Mouse (Mus musculus): ENCODE measurements around the gene Mybpc1.

Gene Mybpc1

DNA sequence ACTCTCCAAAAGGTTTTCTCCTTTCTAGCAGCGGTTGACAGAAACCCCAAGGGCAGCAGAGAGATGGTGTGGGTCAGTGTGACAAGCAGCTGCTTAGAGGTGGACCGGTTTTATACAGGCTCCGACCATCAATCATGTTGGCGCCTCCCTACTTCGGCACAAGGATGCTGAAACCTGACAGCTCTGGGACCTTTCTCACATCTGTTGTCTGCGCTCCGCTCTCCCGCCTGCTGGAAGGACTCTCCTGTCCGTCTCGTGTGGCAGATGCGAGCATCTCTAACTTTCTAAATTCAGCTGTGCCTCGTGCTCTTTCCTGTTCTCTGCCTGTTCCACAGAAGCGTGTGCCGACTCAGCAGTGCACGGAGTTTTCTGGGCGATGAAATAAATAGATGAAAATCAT is at the start of gene Mybpc1:
Gene Mybpc1, minus strand, starts transcription at position 210 of the 400 bp plus-strand sequence.
- no peak for DNase-seq (ENCODE audit: low spot score)

DNA sequence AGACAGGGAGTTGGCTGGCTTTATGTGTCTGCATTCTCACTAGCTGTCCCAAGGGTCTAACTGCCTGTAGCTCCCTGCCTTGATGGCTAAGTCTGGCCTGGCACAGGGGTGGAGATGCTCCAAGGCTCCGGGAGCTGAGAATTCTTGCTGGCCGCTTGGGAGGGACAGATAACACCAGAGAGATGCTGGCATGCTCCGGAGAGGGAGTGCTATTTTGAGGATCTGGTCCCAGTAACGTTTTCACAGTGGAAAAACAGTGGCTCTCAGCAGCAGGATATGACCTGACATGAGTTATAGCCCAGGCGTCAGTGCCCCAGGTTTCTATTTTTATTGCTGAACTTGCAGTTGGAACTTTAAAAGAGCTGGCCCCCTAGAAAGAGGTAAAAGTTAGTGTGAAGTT is 40.5 kb upstream of the Mybpc1 start:
- no peak for DNase-seq (ENCODE audit: low spot score)

DNA sequence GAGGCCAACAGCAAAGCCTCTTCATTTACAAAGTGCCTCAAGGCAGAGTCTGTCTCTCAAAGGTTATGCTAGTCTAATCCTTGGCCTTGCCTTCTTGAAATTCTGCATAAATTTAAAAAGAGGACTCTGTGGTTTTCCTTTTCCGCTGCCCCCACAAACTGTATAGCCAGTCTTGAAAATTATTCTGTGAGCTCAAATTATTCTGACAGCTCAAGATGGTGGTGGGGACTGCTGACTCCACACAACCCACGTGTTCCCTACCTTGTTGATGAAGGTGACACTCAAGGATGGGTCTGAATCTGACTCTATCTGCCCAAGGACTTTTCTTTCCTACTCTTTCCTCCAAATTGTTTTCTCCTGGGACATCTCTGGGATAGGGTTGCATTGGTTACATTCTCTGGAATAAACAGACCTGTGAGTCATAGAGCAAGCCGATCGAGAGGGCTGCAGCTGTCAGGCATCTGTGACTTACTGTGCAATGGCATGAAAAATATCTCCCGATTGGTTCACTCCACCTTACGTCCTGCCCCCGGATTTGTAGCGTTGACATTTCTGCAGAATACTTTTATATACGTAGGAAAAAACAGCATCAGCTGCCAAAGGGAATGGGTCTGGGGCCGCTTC is 26.5 kb upstream of the Mybpc1 start:
- DNase-seq (ENCODE audit: low spot score) = no peak

DNA sequence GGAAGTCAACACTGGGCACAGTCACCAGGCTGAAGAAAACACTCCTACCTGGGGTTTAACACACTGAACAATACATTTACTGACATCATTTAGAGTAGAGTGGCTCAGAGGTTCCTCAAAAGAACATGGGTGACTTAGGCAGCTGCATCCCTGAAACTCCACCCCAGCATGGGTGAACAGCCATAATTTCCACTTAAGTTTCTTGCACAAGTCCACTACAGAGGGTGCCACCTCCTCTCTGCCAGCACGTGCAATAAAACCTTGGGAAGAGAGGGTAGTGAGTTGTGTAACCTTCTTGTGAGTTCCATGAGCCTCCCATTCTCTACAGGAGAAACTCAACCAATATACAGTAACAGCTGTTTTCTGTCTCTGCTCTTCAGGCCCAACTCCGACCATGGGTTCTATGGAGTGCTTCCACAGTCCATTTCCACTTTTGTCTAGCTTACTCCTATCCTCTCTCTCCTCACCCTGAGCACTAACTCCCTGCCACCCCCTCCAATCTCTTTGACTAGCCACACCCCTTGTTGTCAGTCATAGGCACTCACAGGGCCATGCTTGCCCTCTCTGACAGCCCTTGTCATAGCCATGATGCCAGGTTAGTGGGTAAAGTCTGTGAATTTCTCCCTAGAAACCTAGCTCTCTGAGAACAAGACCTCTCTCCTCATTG is 25.8 kb upstream of the Mybpc1 start:
- DNase-seq (ENCODE audit: low spot score) = no peak

DNA sequence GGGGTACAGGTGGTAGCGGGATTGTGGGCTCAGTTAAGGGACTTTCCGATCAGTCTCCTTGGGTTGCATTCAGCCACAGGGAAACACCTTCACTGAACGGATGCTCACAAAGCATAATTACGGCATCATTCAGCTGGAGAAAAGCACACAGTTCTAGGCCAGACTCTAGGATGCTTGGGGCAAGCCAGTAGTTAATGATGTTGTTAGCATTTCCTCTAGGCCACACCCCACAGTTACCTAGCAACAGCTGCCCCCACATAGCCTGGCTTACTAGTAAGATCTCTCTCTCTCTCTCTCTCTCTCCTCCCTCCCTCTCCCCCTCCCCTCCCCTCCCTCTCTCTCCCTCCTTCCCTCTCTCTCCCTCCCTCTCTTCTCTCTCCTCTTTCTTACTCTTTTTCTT is 22.1 kb upstream of the Mybpc1 start:
- DNase-seq (ENCODE audit: low spot score) = peak; percentile 22

DNA sequence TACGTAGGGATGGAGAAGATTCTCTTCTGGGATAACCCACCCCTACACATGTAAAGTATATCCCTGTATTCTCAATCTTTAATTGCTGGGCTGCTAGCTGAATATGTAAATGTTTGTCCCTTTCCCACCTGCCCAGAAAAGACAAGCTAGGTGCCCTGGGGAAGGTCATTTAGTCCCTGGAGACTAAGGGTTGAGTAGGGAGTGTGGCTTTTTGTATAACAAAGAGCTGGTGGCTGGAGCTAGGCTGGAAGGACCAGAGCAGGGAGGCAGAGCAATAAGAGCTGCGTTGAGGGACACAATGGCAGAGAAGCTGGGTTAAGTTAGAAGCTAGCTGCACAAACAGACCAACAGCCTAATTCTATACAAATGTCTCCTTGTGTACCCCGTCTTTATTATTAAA is 21.2 kb upstream of the Mybpc1 start:
- no peak for DNase-seq (ENCODE audit: low spot score)

DNA sequence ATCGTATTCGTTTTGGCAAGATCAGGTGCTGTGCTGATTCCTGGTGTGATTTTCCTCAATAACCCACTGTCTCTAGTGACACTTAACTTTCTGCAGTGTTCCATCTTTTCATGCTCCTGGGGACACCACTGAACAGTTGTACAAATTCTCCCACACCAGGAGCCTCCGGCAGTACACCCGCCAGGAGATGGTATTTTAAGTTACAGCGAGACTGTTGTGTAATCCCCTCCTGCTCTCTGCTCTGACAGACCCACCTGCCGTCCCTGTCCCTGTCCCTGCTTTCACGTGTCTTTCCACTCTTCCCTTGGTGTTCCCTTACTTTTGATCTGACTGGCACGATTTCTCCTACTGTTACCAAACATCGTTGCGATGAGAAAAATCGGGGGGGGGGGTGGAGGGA is 19.3 kb upstream of the Mybpc1 start:
- DNase-seq (ENCODE audit: low spot score) = no peak

DNA sequence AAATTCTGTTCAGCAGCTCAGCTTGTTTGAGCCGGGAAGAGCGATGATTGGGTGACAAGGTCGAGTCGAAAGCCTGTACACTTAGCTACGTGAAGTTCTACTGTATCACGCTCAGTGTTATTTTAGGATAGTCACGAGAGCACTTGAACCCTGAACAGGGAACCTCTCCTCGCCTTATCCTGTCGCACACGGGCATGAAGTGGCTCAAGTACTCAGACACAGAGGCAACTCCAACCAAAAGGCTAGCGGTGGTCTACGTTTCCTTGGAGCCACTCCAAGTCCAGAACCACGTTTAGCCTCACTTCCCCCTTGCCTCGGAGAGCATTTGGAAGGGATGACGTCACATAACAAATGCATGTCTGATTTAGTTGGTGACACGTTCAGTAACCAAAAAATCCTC is 17.7 kb upstream of the Mybpc1 start:
- DNase-seq (ENCODE audit: low spot score) = no peak

DNA sequence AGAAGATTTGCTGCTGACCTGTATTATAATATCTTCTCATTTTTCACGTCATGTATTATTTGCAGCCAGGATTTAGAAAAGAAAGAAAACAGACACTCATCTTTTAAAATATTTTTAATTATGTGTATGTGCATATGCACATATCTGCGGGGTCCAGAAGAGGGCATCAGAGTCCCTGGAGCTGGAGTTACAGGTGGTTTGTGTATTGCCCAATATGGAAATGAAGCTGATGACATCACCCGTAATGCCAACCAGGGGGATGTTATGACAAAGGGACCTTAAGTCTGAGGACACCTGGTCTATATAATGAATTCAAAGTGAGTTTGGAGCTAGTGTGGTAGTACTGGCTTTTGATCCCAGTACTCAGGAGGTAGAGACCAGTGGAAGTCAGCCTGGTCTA is 15.9 kb upstream of the Mybpc1 start:
- DNase-seq (ENCODE audit: low spot score) = no peak

DNA sequence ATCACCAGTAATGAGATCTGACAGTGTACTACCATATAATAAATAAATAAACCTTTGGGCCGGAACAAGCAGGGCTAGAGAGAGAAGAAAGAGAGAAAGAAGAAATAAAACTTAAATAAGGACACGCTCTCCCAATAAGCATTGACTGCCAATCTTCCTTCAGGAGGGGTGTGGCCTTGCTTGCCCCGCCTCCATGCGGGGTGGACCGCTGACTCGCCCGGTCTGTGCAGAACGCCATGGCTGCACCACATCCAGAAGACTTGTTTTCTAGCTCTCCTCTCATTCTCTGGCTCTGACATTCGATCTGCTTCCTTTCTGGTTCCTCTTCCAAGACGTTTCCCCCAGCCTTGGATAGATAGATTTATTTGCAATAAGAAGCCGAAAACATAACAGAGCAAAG is 8.1 kb upstream of the Mybpc1 start:
- DNase-seq (ENCODE audit: low spot score) = no peak

DNA sequence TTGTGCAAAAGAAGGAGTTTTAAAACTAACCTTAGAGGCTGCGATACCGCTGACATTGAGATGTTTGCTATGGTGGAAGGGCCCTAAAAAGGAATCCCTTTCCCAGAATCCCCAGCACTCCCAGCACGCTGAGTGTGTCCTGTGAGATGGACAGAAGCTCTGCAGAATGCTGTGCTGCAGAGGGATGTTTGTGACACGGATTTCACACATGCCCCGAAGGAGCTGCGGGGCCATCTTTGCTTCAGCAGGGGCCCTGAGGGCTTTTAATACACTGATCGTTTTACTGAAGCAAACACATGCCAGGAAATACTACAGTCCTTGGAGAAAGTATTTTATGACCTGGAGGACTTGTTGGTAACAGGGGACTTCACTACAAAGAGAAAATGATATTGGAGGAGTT is 1.7 kb upstream of the Mybpc1 start:
- DNase-seq (ENCODE audit: low spot score) = no peak

DNA sequence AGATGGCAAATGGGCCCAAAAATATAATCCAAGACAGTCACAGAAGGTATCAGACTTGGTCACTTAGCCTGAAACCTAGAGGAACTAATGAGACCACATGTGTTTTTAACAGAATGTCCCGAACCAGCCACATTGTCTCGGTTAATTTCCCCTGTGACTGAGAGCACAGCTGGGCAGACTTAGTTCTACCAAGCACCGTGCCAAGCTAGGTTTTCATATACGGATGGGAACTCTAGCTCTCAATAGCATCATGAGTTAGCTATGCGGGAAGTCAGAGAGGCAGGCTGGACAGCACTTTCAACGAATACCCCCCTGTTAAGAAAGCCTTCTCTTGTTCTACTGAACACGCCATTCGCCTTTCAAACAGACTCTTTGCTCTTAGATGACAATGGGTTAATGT is 1.1 kb upstream of the Mybpc1 start:
- DNase-seq (ENCODE audit: low spot score) = no peak

DNA sequence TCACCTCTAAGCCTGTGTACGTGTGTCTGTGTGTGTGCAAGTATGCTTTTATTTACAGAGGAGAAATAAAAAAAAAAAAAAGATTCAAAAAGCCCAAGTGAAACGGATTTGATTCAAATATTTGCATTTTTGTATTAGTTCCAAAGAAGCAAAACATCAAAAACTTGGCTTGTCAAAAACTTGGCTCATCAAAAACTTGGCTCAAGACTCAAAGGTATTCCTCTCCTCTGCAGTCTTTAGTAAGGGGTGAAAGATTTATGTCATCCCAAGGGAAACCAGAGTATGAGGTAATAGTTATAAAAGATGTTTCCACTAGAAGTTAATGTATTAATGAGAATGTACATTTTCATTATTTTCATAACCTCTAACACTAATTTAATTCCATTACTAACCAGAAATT is 1.2 kb downstream of the Mybpc1 start:
- DNase-seq (ENCODE audit: low spot score) = no peak

DNA sequence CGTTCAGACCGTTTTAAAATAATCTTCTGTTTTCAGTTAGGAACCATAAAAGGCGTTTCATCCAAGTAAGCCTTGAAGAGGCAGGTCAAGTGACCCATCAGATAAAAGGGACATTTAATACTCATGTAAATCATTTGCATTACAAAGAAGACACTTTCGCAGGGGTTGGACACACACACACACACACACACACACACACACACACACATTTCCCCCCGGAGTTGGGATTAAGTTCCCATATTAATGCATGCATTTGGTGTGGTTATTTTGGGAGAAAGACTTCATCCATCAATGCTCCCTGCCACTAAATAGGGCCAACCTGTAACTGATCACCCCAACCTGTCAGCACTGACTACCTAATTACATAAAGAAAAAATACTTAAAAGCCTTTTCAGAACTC is 1.7 kb downstream of the Mybpc1 start:
- DNase-seq (ENCODE audit: low spot score) = no peak

DNA sequence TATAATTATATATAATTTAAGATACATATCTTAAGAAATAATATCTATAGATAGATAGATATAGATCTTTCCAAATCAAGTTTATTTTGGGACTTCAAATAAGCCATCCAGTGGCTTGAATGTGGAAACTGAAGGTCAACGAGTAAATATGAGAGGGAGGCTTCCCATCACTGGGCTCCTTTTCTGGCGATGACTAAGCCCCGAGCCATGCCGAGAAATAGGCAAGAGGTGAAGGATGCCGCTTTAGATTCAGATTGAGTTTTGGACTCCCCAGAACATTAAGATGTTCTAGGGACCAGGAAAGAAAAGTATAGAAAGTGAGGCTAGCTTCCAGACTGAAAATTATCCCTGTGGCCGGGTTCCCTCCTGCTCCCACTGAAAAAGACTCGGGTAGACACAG is 4.4 kb downstream of the Mybpc1 start:
- no peak for DNase-seq (ENCODE audit: low spot score)

DNA sequence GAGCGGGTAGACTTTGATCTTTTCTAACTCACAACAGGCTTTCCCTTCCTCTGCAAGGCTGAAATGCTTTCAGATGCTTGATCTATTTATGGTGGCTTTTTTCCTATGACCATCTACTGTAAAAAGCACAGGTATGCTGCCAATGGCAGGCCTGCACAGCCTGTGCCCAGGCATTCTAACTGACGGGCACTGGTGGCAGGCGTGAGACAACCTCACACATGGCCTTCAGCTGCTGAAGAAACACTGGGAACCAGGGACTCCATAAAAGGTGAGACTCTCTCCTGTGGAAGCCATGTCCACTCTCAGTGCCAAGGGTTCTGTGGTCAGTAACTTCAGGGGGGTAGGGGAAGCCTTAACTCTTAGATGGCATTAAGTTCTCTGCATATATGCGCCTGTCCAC is 12.6 kb downstream of the Mybpc1 start:
- no peak for DNase-seq (ENCODE audit: low spot score)

DNA sequence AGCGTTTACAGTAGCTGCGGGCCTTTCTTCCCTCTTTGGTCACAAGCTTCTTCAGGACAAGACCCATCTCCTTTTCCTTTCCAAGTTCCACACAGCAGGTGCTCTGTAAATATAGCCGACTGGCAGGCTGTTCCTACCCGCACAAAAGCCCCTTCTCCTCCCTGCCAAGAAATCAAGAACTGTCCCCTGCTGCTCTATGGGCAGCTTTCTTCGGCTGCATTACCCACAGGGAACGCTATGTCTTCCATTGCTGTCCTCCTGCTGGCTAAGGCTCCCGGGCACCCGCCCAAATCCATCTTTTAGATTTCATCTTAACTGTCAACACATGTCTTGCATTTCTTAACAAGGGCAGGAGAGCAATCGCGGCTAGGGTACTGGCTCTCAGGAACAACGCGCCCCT is 13.9 kb downstream of the Mybpc1 start:
- DNase-seq (ENCODE audit: low spot score) = no peak

DNA sequence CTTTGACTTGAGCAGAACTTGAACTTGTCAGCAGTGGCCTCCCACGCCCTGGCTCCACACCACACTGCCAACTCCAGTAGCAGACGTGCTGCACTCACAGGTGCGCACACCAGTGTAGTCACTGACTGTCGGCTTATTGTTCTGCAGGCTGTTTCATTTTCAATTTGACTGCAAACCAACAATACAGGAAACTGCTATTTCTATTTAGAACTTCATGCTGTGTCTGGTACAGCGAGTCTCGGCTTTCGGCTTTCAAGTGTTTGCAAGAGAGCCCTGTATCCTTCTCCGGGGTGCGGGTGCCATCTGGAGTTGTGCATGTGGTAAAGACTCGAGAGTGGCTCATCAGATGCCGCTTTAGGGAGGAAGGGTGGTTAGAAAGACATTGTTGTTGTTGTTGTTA is 20.5 kb downstream of the Mybpc1 start:
- no peak for DNase-seq (ENCODE audit: low spot score)

DNA sequence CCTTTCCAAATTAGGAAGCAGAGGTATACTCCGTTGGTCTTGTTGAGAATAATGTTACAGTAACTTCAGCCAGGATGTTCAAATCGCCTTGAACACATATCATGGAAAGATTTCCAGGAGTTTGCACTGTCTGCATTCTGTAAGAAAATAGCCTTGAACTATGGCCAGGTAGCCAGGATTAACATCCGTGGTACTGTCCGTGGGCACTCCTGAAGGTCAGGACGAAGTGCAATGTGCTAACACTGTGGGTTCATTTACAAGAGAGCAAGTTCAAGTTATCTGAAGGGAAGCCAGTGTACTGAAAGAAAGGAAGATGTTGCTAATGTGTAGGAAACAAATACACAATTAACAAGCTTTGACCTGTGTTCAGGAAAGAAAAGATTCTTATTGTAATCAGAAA is 24.2 kb downstream of the Mybpc1 start:
- DNase-seq (ENCODE audit: low spot score) = no peak

DNA sequence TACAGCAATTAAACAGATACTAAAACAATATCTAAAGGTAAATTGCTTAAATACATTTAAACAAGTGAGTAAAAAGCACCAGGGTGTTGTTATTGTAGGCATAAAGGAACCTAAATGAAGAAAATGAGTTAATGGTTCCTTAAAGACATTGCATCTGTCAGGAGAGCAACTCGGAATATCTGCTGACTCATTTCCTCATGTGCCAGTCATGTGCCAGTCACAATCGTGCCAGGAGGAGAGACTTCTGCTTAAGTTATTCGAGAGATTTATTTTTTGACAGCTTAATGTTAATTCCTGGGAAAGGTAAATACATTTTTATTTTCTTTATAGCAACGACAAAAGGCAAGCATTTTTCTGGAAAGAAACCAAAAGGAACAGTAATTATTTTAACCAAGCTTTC is 26.3 kb downstream of the Mybpc1 start:
- DNase-seq (ENCODE audit: low spot score) = no peak

DNA sequence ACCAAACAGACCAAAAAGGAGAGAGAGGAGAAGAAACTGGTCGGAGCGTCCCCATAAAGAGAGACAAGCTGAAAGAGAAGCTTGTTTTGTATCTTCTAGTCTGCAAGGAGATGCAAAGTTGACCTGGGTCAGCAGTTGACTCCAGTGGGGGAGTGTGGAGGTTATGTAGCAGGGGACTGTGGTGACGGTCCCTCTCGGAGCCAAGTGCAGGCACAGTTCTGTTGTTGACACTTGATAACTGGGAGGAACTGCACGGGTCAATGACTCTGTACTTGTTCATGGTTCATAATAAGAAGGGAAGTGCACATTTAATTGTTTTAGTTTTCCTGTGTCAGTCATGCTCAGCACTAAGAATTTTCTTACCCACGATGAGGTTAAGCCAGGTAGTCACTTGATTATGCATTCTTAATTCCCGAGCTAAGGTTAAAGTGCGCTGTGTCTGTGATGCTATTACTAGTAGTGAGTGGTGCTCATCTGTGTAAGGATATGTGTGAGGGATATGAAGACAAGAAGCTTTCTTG is 30.8 kb downstream of the Mybpc1 start:
- no peak for DNase-seq (ENCODE audit: low spot score)

DNA sequence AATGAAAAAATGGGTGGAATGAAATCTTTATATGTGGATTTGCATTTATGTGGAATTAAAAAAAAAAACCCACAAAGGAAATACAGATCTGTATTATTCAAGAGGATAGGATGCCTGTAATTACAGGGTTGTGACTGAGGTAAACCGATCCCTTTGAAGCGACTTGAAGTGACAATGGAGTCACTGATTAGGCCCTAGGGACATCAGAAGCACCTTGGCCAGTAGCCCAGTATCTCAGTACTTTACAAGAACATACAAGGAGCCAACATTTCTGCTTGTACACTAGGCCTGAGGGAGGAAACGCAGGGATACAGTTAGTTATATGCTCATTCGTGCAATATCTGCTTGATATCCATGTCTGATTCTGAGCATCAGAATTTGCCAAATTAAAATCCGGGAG is 32.8 kb downstream of the Mybpc1 start:
- no peak for DNase-seq (ENCODE audit: low spot score)

DNA sequence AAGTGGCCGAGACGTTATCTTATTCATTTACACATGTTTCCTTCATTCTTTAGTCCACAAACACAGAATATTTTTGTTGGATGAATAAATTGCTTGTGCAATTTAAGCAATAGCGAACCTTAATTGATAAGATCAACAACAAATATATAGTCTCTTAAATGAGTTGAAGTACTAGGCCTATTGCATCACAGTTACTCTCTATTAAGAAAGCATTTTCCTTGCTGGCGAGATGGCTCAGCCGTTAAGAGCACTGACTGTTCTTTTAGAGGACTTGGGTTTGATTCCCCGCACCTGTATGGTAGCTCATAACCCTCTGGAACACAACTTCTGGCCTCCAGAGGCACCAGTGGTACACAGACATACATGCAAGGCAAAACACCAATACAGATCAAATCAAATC is 47.9 kb downstream of the Mybpc1 start:
- DNase-seq (ENCODE audit: low spot score) = no peak

DNA sequence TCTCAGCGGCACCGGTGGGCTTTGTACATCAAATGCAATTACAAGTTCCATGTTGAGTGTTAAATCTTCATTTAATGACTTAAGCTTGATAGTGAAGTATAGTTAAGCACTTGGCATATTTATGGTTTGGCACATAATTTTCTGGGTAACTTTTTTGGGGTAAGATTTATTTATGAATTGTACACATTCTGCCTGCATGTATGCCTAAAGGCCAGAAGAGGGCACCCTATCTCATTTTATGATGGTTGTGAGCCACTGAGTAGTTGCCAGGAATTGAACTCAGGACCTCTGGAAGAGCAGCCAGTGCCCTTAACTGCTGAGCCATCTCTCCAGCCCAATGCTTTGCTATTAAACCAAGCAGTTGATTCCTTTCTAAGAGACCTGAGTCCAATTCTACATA is 52.2 kb downstream of the Mybpc1 start:
- DNase-seq (ENCODE audit: low spot score) = no peak
